Mouse (Mus musculus) erythroblast, embryonic 14.5 days (primary cell): ENCODE measurements around the gene Srrm1.

ENCODE experiments used
- GATA1 ChIP-seq: IDR thresholded peaks from 2 replicates; pipeline ENCODE4 v1.6.1; 2012; ENCODE audit warnings: low read length, inconsistent platforms, mixed read lengths
- TAL1 ChIP-seq: IDR thresholded peaks from 3 replicates; pipeline ENCODE4 v1.6.1; 2012; ENCODE audit warnings: low read length, inconsistent platforms, mixed read lengths

- no peak for TF ChIP-seq GATA1
- no peak for TF ChIP-seq TAL1
These were observed 2.9 kb upstream of the Srrm1 start for GRCm38 (mm10) chr4:135355886-135356550.
